Mouse (Mus musculus) heart, postnatal 0 days (tissue): ENCODE results near the gene Pfdn4.

Experiments
- CTCF ChIP-seq: IDR thresholded peaks from 2 replicates; pipeline ENCODE4 v1.5.1; 2016; ENCODE audit warnings: antibody characterized with exemption, control low read depth, low read depth
- EP300 ChIP-seq: IDR thresholded peaks from 2 replicates; pipeline ENCODE4 v1.6.1; 2016; ENCODE audit warnings: antibody characterized with exemption, low read depth

DNA sequence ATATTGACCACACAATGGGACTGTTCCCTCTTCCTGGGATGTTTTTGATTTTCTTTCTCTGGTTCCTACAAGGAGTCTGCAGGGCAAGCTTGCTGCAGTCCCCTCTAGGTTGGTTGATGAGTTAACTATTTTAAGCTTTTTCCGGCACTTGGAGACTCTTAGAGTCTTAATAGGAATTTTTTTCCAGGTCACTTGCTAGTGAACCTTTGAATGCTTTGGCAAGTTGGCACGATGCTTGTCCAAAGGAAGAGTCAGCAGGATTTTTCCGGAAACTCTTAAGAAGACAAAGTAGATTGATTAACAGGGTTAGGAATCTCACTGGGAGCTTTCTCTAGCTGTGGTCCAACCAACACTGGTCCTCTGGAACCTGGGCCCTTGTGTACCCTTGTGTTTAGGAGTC is 21.1 kb upstream of the Pfdn4 start:
- TF ChIP-seq CTCF = no peak
- TF ChIP-seq EP300 = no peak
